Mouse (Mus musculus) midbrain, embryonic 10.5 days (tissue): ENCODE measurements around the gene Tsg101. TPM values are rescaled to one million over a fixed set of nuclear protein-coding genes. Genes with fewer than 3 reads are reported as not detected.

ENCODE experiments used
- DNase-seq: peaks from one replicate; pipeline ENCODE4 v3.0.0-alpha.2; 2017; ENCODE audit warnings: low spot score
- H3K27ac ChIP-seq: fragments of 300-500 bp; sonication (generic); replicated peaks from 2 replicates; pipeline ENCODE4 v1.5.1; 2016; ENCODE audit warnings: mild to moderate bottlenecking
- H3K27me3 ChIP-seq: fragments of 300-500 bp; sonication (generic); 2 replicates; pipeline ENCODE4 v1.6.1; 2016; ENCODE audit warnings: low read depth, mild to moderate bottlenecking; ENCODE audit not compliant: poor library complexity, severe bottlenecking
- H3K36me3 ChIP-seq: fragments of 300-500 bp; sonication (generic); 2 replicates; pipeline ENCODE4 v1.6.1; 2016; ENCODE audit warnings: mild to moderate bottlenecking, moderate library complexity
- H3K4me1 ChIP-seq: fragments of 300-500 bp; sonication (generic); 2 replicates; pipeline ENCODE4 v1.6.1; 2016
- H3K4me3 ChIP-seq: fragments of 300-500 bp; sonication (generic); 2 replicates; pipeline ENCODE4 v1.5.1; 2016; ENCODE audit warnings: mild to moderate bottlenecking, moderate library complexity
- H3K9me3 ChIP-seq: fragments of 300-500 bp; sonication (generic); replicated peaks from 2 replicates; pipeline ENCODE4 v1.6.1; 2016; ENCODE audit warnings: mild to moderate bottlenecking
- WGBS: fragments of 180-500 bp; shearing (Covaris S2); methylation state at CpG from one replicate; pipeline ENCODE4 v1.1.7; 2016; 5-methylcytosine and 5-hydroxymethylcytosine counted together
- polyA plus RNA-seq: library from polyadenylated mRNA; unstranded; fragments of >200 nt; fragmentation: Nextera tagmentation; extraction: Ambion mirVana; gene quantifications from 2 replicates; pipeline ENCODE4 v1.2.1, GENCODE M21; 2016

Gene Tsg101
- 265 and 310 TPM in 2 replicates for polyA plus RNA-seq

DNA sequence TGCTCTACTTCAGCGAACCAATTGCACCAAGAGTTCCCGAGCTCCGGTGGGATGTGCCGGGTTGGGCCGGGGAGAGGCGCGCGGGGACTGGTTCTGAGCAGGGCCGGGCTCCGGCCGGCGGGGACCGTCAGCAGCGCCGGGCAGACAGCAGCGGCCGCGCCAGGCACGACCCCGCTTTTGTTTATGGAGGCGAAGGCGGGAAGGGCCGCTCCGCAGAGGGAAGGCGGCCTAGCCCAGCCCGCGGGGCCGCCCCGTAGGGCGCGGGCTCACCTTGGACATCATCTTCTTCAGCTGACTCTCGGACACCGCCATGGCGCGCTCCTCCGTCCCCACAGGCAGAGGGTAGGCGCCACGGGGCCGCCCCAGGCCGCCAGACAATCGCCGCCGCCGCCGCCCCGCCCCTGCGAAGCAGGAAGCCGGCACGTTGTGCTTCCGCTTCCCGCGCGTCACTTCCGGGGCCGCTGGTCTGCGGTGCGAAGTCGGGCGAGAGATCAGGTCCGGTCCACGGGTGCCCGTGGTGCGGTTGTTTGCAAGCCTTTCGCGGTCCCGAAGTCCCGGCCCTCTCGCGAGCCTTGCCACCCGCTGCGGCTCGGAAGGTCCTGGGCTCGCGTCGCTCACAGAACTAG, at the start of gene Tsg101:
Gene Tsg101, minus strand, starts transcription at position 419 of the 626 bp plus-strand sequence.
- Histone ChIP-seq H3K4me1 (peaks cover 22% of the 10 kb centered on the region), H3K4me3 (peak within 1 kb of the TSS; percentile 81), H3K36me3 (peaks cover 34% of the 10 kb centered on the region), H3K27ac (peak within 1 kb of the TSS; percentile 99), H3K27me3 (no peaks in the 10 kb centered on the region), H3K9me3 (no peaks in the 10 kb centered on the region)
- under 1% methylated on average over 74 of the region's 75 CpGs for WGBS
- DNase-seq, result peak; percentile 93

DNA sequence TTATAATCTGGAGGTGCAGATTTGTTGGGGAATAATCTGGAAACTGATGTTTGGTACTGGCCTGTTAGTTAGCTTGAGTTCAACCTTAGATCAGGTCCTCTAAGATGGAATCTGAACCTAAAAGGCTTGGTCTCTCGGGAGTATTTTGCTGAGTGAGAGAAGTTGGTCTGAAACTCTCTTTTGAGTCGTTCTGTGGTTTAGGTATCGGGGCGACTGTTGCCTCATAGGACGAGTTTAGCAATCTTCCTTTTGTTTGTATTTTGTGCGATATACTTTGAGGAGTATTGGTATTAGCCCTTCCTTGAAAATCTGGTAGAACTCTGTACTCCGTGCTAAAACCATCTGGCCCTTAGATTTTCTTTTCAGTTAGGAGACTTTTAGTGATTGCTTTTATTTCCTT, 44.3 kb upstream of the Tsg101 start:
- H3K4me1 ChIP-seq, result peaks cover 9% of the 10 kb centered on the region

DNA sequence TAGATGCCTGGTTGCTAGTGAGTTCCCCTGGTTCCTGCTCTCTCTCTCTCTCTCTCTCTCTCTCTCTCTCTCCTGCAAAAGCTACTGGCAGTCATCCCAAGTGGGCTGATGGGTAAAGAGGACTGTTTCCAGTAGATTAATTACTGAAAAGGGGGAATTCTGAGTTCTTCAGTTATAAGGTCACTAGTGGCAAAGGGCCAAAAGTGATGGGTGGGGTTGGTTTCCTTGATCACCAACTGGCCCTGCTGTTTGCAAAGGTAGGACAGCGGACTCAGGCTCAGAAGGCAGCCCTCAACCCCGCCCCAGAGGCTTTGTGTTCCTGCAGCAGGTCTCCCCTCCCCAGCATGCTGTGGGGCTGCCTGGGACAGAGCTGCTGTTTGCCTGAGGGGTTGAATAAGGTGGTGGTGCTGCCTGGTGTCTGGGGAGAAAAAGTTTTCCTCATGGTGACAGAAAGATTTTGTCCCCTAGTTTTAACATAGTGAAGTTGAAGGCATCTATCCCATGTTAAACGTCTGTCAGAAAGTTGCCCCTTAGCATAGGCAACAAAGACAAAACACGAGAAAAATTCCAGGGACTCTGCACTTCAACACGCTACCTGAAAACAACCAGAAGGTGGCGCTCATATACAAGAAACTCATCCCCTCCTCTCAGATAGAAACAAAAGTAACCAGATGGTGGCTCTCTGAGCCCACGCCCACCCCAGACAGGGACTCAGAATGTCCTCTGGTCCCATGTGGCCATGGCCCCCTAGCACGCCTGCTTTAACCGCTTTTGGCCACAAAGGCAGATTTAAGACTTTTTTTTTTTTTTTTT, 43.2 kb upstream of the Tsg101 start:
- Histone ChIP-seq H3K4me1 (peaks cover 15% of the 10 kb centered on the region), H3K27me3 (peaks cover 23% of the 10 kb centered on the region), H3K36me3 (no peaks in the 10 kb centered on the region), H3K9me3 (no peaks in the 10 kb centered on the region), H3K4me3 (no peak overlapping the region), H3K27ac (peak overlapping the region; percentile 79)
- DNase-seq, result peak; percentile 76
- under 1% methylated on average over 9 of the region's 9 CpGs for WGBS

More for the DNA sequence above, 44.3 kb upstream of the Tsg101 start:
- Histone ChIP-seq H3K4me3 (no peak overlapping the region), H3K27ac (peak overlapping the region; percentile 67; the same call in 1 of the 2 replicates), H3K9me3 (no peaks in the 10 kb centered on the region), H3K36me3 (no peaks in the 10 kb centered on the region), H3K27me3 (peaks cover 20% of the 10 kb centered on the region)
- WGBS, result 87% methylated on average over 7 of the region's 7 CpGs
- DNase-seq, result no peak

DNA sequence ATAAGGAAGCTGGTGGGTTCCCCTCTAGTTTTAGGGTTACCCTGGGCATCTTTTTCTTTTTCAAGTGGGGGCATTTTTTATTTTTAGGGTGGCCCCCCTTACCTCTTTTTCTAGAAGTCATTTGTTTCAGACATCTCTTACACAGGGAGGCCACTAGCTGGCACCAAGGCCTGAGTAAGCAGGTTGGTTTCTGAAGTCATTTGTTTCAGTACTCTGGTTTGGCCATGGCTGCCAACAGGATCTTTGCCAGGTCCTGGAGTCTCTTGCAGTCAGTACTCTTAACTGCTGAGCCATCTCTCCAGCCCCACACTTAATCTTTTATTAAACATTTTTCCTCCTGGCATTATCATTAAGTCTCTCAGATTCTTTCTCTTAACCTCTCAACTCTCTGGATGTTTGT, 42.4 kb upstream of the Tsg101 start:
- Histone ChIP-seq H3K36me3 (no peaks in the 10 kb centered on the region), H3K27ac (no peak overlapping the region)

DNA sequence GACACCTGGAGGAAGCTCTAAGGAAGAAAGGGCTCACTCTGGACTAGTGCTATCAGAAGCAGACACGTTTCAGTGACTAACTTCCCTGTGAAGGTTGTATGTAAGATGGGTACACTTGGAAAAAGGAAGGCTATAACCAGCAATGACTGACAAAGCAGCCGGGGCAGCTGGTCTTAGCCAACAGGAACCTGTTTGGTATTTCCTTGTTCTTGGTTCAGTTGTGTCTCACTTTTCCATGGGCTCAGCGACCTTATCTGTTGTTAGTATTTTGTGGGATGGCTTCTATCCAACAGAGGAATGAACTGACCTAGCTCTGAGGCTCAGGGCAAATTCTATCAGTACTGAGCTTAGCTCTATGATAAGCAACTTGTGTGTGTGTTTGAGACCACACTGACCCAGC, 41.2 kb upstream of the Tsg101 start:
- H3K4me3 ChIP-seq, result no peak overlapping the region
- H3K27ac ChIP-seq, result no peak overlapping the region
- H3K9me3 ChIP-seq, result no peaks in the 10 kb centered on the region
- WGBS, result 71% methylated on average over 3 of the region's 3 CpGs
- peaks cover 28% of the 10 kb centered on the region for H3K4me1 ChIP-seq
- H3K27me3 ChIP-seq, result peaks cover 23% of the 10 kb centered on the region
- no peak for DNase-seq
- no peaks in the 10 kb centered on the region for H3K36me3 ChIP-seq

More for the DNA sequence above, 42.4 kb upstream of the Tsg101 start:
- peaks cover 23% of the 10 kb centered on the region for H3K27me3 ChIP-seq
- H3K4me1 ChIP-seq, result peaks cover 24% of the 10 kb centered on the region
- no peak for DNase-seq
- no peak overlapping the region for H3K4me3 ChIP-seq
- H3K9me3 ChIP-seq, result no peaks in the 10 kb centered on the region

DNA sequence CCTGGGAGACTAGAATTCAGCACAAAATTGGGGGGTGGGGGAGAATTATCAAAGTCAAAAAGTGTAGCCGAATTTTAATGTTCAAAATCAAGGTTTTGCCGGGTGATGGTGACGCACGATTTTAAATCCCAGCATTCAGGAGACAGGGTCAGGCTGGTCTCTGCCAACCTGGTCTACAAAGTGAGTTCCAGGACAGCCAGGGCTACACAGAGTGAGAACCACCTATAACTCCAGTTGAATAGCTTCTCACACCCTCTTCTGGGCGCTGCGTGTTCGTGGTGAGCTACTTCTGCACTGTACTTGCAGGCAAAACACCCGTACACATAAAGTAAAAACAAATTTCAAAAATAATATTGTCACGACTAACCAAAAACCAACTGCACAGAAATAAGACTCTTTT, 39.1 kb upstream of the Tsg101 start:
- Histone ChIP-seq H3K4me1 (peaks cover 28% of the 10 kb centered on the region), H3K4me3 (peak overlapping the region; percentile 66), H3K27me3 (peaks cover 23% of the 10 kb centered on the region), H3K36me3 (peaks cover 17% of the 10 kb centered on the region), H3K27ac (peak overlapping the region; percentile 83), H3K9me3 (no peaks in the 10 kb centered on the region)
- 24% methylated on average over 9 of the region's 9 CpGs for WGBS
- no peak for DNase-seq

DNA sequence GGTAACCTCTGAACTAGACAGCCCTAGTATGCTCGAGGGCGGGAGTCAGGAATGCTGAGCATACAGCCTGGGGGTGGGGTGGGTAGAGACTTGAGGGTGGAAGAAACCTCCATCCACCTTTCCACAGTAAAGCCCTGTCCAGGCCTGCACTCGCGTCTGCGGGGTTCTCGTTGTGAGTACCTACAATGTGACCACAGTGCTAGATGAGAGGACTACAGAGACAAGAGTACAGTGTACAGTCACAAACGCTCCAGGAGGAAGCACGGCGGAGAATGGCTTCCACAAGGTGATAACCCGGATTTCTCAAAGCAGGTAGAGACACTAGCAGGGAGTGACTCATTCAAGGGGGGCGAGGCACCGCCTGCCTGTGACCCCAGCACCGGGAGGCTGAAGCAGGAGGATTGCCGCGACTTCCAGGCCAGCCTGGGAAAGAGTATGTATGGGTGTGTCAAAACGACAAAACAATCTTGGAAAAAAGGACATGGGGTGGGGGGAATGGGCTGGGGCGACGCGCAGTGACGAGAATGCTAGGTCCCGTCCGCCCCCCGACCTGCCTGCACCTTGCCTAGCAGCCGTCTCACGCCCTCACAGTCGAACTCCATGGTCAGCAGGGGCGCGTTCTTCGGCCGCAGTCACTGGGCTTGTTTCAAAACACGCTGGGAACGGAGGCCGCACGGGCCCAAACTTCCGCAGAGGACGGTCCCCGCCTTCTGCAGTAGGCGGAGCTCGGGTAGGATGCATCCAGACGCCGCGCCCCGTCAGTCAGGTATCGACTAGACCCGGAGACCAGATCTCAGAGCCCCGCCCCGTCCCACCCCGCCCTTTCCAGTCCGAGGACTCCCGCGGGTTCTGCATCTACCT, 38.3 kb upstream of the Tsg101 start, which contains the start of gene Uevld:
Gene Uevld, minus strand, starts transcription at position 697 of the 861 bp plus-strand sequence.
- Histone ChIP-seq H3K27ac (peak within 1 kb of the TSS; percentile 83), H3K4me1 (peaks cover 24% of the 10 kb centered on the region), H3K9me3 (no peaks in the 10 kb centered on the region), H3K27me3 (peaks cover 23% of the 10 kb centered on the region), H3K36me3 (peaks cover 25% of the 10 kb centered on the region), H3K4me3 (peak within 1 kb of the TSS; percentile 66)
- 2% methylated on average over 51 of the region's 51 CpGs for WGBS
- DNase-seq, result peak; percentile 94

DNA sequence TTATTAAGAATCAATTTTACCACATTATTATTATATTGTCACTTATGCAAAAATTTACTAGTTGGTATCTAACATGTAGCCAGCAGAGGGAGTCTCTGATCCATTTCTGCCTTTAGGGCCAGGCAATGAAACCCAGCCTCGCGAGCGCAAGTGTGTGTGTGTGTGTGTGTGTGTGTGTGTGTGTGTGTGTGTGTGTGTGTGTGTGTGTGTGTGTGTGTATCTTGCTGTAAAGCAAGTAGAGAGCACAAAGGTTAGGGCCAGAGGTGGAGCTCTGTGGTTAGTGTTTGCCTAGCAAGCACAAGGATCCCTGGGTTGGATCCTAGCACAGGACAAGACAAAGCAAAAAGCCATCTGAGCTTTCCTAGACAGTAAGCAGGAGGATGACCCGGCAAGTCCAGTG, 16.1 kb upstream of the Tsg101 start:
- no peaks in the 10 kb centered on the region for H3K27me3 ChIP-seq
- H3K9me3 ChIP-seq, result no peaks in the 10 kb centered on the region
- peaks cover 86% of the 10 kb centered on the region for H3K36me3 ChIP-seq
- DNase-seq, result no peak
- no peak overlapping the region for H3K4me3 ChIP-seq
- no peaks in the 10 kb centered on the region for H3K4me1 ChIP-seq
- WGBS, result 68% methylated on average over 4 of the region's 4 CpGs
- no peak overlapping the region for H3K27ac ChIP-seq

DNA sequence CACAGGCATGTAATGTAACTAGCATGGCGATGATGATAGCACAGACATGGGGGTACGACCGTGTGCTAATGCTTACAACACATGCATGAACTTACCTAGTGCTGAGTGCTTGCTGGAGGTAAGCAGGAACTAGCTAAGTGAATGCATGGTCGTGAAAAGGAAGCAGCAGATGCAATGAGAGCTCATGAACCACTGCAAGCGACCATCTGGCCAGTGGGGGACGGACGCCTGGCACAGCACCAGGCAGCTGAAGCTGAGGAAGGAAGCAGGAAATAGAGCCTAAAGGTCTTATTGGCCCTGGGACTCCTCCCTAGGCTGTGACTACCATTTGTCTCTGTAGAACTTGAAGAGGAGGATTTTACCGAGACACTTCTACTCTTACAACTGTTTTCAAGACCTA, 15.0 kb upstream of the Tsg101 start:
- Histone ChIP-seq H3K4me1 (no peaks in the 10 kb centered on the region), H3K9me3 (no peaks in the 10 kb centered on the region), H3K27me3 (no peaks in the 10 kb centered on the region), H3K4me3 (no peak overlapping the region), H3K36me3 (peaks cover 83% of the 10 kb centered on the region), H3K27ac (no peak overlapping the region)
- WGBS, result 90% methylated on average over 8 of the region's 8 CpGs
- no peak for DNase-seq

DNA sequence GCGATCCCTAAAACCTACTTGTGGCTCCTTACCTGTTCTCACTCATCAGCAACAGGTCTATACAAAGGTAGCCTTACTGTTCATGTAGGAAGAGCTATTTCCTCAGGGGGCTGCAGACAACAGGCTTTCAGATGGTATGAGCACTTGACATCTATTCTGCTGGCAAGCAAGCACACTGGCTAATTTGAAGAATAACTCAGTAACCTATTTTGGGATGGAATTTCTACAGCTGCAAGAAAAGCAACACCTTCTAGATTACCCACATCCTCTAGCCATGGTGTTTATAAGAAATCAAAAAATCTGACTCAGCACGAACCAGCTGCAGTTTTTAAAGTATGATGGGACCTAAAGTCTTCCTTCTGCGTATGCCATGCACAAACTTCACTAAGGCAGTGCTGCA, 11.6 kb upstream of the Tsg101 start:
- DNase-seq, result no peak
- Histone ChIP-seq H3K4me1 (no peaks in the 10 kb centered on the region), H3K9me3 (no peaks in the 10 kb centered on the region), H3K36me3 (peaks cover 75% of the 10 kb centered on the region), H3K27ac (no peak overlapping the region), H3K27me3 (no peaks in the 10 kb centered on the region), H3K4me3 (no peak overlapping the region)
- 93% methylated on average over 3 of the region's 3 CpGs for WGBS

DNA sequence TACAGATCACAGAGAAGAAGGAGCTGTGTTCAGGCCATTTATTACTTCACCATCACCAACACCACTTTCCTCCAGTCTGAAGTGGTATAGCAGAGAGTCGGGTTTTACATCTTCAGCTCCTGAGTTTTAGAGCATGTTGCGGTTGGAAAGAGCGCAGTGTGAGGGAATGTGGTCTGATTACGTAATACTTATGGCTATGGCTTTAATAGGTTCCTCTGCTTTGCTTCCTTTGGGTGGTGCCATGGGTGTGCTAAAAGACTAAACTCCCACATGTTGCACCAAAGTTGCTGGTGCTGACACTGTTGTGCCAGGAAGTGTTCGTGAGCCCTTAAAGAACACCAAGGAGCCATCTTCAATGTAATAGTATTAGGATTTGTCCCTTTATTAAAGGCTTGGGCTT, 8.5 kb upstream of the Tsg101 start:
- WGBS, result 89% methylated on average over 5 of the region's 5 CpGs
- Histone ChIP-seq H3K4me1 (no peaks in the 10 kb centered on the region), H3K27me3 (no peaks in the 10 kb centered on the region), H3K27ac (no peak overlapping the region), H3K36me3 (peaks cover 48% of the 10 kb centered on the region), H3K4me3 (no peak overlapping the region), H3K9me3 (no peaks in the 10 kb centered on the region)
- DNase-seq, result no peak

DNA sequence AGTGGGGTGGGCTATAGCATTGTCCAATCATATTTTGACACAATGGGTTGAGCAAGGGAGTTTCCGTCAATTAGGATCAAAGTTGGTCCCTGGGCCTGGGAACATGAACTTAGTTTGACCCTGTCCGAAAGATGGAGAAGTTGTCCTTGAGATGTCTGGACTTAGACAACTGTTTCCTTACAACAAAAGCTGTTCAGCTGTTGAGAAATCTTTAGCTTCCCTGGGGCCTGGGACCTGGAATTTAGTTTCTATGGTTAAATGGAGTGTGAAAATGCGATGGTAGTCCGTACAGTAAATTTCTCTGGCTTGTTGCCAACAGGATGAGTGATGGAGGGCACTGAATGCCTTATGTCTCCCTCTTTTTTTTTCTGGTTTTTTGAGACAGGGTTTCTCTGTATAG, 2.3 kb upstream of the Tsg101 start:
- Histone ChIP-seq H3K4me3 (no peak overlapping the region), H3K4me1 (peaks cover 22% of the 10 kb centered on the region), H3K9me3 (no peaks in the 10 kb centered on the region), H3K36me3 (peaks cover 17% of the 10 kb centered on the region), H3K27ac (no peak overlapping the region), H3K27me3 (no peaks in the 10 kb centered on the region)
- 91% methylated on average over 4 of the region's 4 CpGs for WGBS
- DNase-seq, result no peak
